Mouse (Mus musculus) thymus, adult 18-20 months (tissue): Measurements from ENCODE around the gene Hspb9.

Experiments used
- DNase-seq, 2 experiments: peaks; one replicate each; pipeline ENCODE4 v3.0.0; 2022; ENCODE audit warnings: mixed read lengths in 2 of 2

The Hspb9 gene

GRCm38 (mm10) chr11:100762831-100763230 lies 49.2 kb downstream of the Hspb9 start, which contains the start of gene Hcrt:
TSS of gene Hcrt (minus strand) at chr11:100762931.
- DNase-seq: no peak
